Mouse (Mus musculus) duodenum, adult 2 months (tissue): Measurements from ENCODE around the gene Gnptg. TPM values are rescaled to one million over a fixed set of nuclear protein-coding genes. Genes with fewer than 3 reads are reported as not detected.

Source experiments
- polyA plus RNA-seq: library from polyadenylated mRNA; depleted of rRNA; stranded (reverse); fragments of >200 nt; gene quantifications from 2 replicates; pipeline ENCODE4 v1.2.3, GENCODE M21; 2012; ENCODE audit warnings: low replicate concordance; rRNA removed

Gene Gnptg
- polyA plus RNA-seq: 25.9 and 27.6 TPM in 2 replicates

GRCm38 (mm10) chr17:25239695-25240636 is at the start of gene Gnptg, which contains the start of gene Tsr3:
TSS of gene Gnptg (minus strand) at chr17:25240124.
TSS of gene Tsr3 (plus strand) at chr17:25240170.

GRCm38 (mm10) chr17:25274571-25275346 is 34.8 kb upstream of the Gnptg start, which contains the start of gene Ube2i:
TSS of gene Ube2i (minus strand) at chr17:25274622.

GRCm38 (mm10) chr17:25256140-25256754 is 16.3 kb upstream of the Gnptg start, which contains the start of gene Baiap3:
TSS of gene Baiap3 (minus strand) at chr17:25256364.

GRCm38 (mm10) chr17:25188150-25189031 is 51.5 kb downstream of the Gnptg start, which contains the start of gene Unkl:
TSS of gene Unkl (plus strand) at chr17:25188397.

GRCm38 (mm10) chr17:25184129-25184691 is 55.7 kb downstream of the Gnptg start, which contains the start of gene BC003965:
TSS of gene BC003965 (plus strand) at chr17:25184554.

Other genes with a start within 250 kb of the Gnptg start
- gene Cramp1l, start 224.3 kb downstream of the Gnptg start, polyA plus RNA-seq: 5.8 and 8.0 TPM in 2 replicates
- 5.5 and 5.6 TPM in 2 replicates for gene Ift140, start 224.0 kb downstream of the Gnptg start, polyA plus RNA-seq
- 14.0 and 15.0 TPM in 2 replicates for gene Tmem204, start 156.5 kb downstream of the Gnptg start, polyA plus RNA-seq
- gene Telo2, start 124.2 kb downstream of the Gnptg start, polyA plus RNA-seq: 5.7 and 6.4 TPM in 2 replicates
- gene Ptx4, start 119.4 kb downstream of the Gnptg start, polyA plus RNA-seq: 0.20 TPM in 1 of 2 replicates, not detected in the other
- 15.3 and 15.8 TPM in 2 replicates for gene Clcn7, start 106.7 kb downstream of the Gnptg start, polyA plus RNA-seq
- gene Ccdc154, start 77.7 kb downstream of the Gnptg start, polyA plus RNA-seq: not detected in 2 replicates
- 0.49 TPM in 1 of 2 replicates, not detected in the other for gene Gm38655, start 64.7 kb downstream of the Gnptg start, polyA plus RNA-seq
- gene BC003965, start 55.6 kb downstream of the Gnptg start, polyA plus RNA-seq: 9.4 and 18.4 TPM in 2 replicates
- 11.9 and 17.4 TPM in 2 replicates for gene Unkl, start 51.7 kb downstream of the Gnptg start, polyA plus RNA-seq
- 11.0 and 13.7 TPM in 2 replicates for gene Tsr3, start within 50 bp of the Gnptg start, polyA plus RNA-seq
- 19.8 and 28.1 TPM in 2 replicates for gene Baiap3, start 16.2 kb upstream of the Gnptg start, polyA plus RNA-seq
- 52.6 and 73.8 TPM in 2 replicates for gene Ube2i, start 34.5 kb upstream of the Gnptg start, polyA plus RNA-seq
- not detected in 2 replicates for gene Prss34, start 58.3 kb upstream of the Gnptg start, polyA plus RNA-seq
- 0.34 TPM in 1 of 2 replicates, not detected in the other for gene Prss28, start 68.5 kb upstream of the Gnptg start, polyA plus RNA-seq
- not detected in 2 replicates for gene Prss29, start 78.5 kb upstream of the Gnptg start, polyA plus RNA-seq
- gene Tpsab1, start 105.4 kb upstream of the Gnptg start, polyA plus RNA-seq: not detected in 2 replicates
- gene Tpsb2, start 126.2 kb upstream of the Gnptg start, polyA plus RNA-seq: 0.74 and 2.4 TPM in 2 replicates
- gene Tpsg1, start 129.1 kb upstream of the Gnptg start, polyA plus RNA-seq: 32.4 and 59.2 TPM in 2 replicates
- gene Cacna1h, start 193.7 kb upstream of the Gnptg start, polyA plus RNA-seq: 20.3 and 29.6 TPM in 2 replicates
- 0.13 and 0.19 TPM in 2 replicates for gene Tekt4, start 214.5 kb upstream of the Gnptg start, polyA plus RNA-seq